Mouse (Mus musculus) lung, postnatal 0 days (tissue): ENCODE measurements at regions not wholly inside any gene's neighbourhood (a gene's known extent, or its start where the extent isn't known, plus 50 kb on each side); places are given as distances from the start of the nearest gene placed in this dataset.

Source experiments
- CTCF ChIP-seq: IDR thresholded peaks from 2 replicates; pipeline ENCODE4 v1.5.1; 2016; ENCODE audit warnings: antibody characterized with exemption, mild to moderate bottlenecking
- EP300 ChIP-seq: IDR thresholded peaks from 2 replicates; pipeline ENCODE4 v1.6.1; 2016; ENCODE audit warnings: antibody characterized with exemption, mild to moderate bottlenecking, control low read depth

DNA sequence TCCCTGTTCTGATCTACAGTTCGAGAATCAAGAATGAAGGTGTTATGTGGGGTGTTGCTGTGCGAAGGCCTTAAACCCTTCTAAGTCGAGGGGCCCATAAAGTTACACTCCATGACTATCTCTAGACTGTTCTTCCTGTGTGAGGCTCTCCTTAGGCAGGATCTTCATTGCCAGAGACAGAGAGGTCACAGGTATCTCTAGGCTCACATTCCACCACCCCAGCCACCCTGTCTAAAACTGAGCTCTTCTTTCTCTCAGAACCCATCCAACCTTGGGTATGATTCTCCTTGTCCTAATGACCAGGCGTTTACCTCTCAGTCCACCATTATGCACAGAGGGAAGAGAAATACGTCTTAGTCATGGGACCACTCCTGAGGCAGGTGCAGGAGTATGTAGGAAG is 317.2 kb downstream of the Wdr11 start:
- TF ChIP-seq CTCF (no peak), EP300 (no peak)
